Mouse (Mus musculus): ENCODE measurements around the gene Prim2. TPM values are rescaled to one million over a fixed set of nuclear protein-coding genes. Genes with fewer than 3 reads are reported as not detected.

Prim2 gene
- 33.5 and 36.9 TPM in 2 replicates for polyA plus RNA-seq (2015; fragmentation: Nextera tagmentation; extraction: Ambion mirVana)

DNA sequence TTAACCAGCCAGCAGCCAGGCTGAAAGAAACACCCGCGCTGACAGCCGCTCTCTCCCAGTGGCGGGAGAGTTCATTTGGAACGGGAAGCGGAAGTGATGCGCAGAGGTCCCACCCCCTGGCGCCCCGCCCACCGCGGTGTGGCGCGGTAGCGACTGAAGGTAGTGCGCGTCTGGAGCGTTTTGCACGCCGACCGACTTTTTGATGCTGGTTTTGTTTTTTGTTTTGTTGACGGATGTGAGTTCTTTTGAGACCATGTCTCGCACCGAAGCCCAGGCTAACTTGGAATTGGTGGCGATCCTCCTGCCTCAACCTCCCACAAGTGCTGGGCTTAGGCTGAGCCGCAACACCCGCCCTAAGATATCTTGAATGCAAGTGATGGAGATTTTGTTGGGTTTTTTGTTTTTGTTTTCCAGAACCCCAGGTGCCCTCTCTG is at the start of gene Prim2:
Gene Prim2, minus strand, starts transcription at position 88 of the 434 bp plus-strand sequence.
- H3K9me3 ChIP-seq (ENCODE audit: control insufficient read depth, low read length) = no peaks in the 10 kb centered on the region
- H3K4me1 ChIP-seq (replicated peaks; ENCODE audit: control insufficient read depth, insufficient read depth, low read length) = peaks cover 12% of the 10 kb centered on the region
- no peaks in the 10 kb centered on the region for H3K27me3 ChIP-seq (replicated peaks; ENCODE audit: control insufficient read depth, insufficient read depth, low read length)
- H3K27ac ChIP-seq (ENCODE audit: low read length) = peak within 1 kb of the TSS; percentile 94
- ATAC-seq = peak; percentile 93
- peak within 1 kb of the TSS; percentile 70 for H3K4me3 ChIP-seq (replicated peaks; ENCODE audit: low read length)
- under 1% methylated on average over 26 of the region's 26 CpGs for WGBS
- H3K9ac ChIP-seq (replicated peaks; ENCODE audit: low read depth, low read length) = peak within 1 kb of the TSS; percentile 78
- H3K4me2 ChIP-seq (ENCODE audit: low read length) = peak within 1 kb of the TSS; percentile 55
- H3K36me3 ChIP-seq (ENCODE audit: control insufficient read depth, insufficient read depth) = 0 out of 2 replicates have a peak, but pooled peaks cover 2% of the 10 kb centered on the region

DNA sequence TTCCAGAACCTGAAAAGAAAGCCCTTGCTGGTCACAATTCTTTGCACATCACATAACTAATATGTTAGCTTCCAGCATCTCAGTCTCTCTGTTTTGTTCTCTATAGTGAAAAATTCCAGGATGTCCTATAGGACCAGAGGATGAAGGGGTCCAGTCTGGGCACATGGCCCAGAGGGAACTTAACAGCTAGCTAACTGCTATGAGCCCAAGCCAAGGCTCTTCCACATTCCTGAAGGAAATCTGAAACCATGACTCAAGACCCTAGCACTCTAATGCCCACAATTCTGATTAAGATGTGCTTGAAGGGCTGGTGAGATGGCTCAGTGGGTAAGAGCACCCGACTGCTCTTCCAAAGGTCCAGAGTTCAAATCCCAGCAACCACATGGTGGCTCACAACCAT is 48.0 kb upstream of the Prim2 start:
- ATAC-seq = no peak
- Histone ChIP-seq H3K4me2 (ENCODE audit: low read length) (no peak overlapping the region), H3K9ac (replicated peaks; ENCODE audit: low read depth, low read length) (no peak overlapping the region), H3K36me3 (ENCODE audit: control insufficient read depth, insufficient read depth) (peaks cover 3% of the 10 kb centered on the region), H3K9me3 (ENCODE audit: control insufficient read depth, low read length) (no peaks in the 10 kb centered on the region), H3K27me3 (replicated peaks; ENCODE audit: control insufficient read depth, insufficient read depth, low read length) (no peaks in the 10 kb centered on the region), H3K27ac (ENCODE audit: low read length) (no peak overlapping the region), H3K4me1 (replicated peaks; ENCODE audit: control insufficient read depth, insufficient read depth, low read length) (peaks cover 21% of the 10 kb centered on the region), H3K4me3 (replicated peaks; ENCODE audit: low read length) (no peak overlapping the region)
- 100% methylated on average over 1 of the region's 1 CpGs for WGBS

DNA sequence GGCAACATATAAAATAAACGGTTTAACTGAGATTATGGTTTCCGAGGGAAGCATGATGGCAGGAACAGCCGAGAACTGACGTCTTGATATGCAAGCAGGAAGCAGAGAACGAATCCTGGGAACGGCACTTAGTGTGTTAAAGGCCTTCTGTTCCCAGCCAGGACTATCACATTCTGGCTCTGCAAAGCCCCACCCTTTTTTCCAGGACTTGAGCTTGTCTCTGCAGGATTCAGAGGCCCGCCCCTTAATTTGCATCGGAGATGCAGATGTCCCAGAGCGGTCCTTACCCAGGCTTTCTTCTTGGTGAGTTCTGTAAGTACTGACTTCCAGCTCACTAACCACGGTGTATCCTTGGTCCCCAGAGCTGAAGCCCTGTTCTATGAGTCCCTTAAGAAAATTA is 45.2 kb upstream of the Prim2 start:
- peak; percentile 25; the same call in 1 of the 2 replicates for ATAC-seq
- Histone ChIP-seq H3K9me3 (ENCODE audit: control insufficient read depth, low read length) (no peaks in the 10 kb centered on the region), H3K27me3 (replicated peaks; ENCODE audit: control insufficient read depth, insufficient read depth, low read length) (no peaks in the 10 kb centered on the region), H3K27ac (ENCODE audit: low read length) (no peak overlapping the region), H3K36me3 (ENCODE audit: control insufficient read depth, insufficient read depth) (no peaks in the 10 kb centered on the region), H3K4me1 (replicated peaks; ENCODE audit: control insufficient read depth, insufficient read depth, low read length) (peaks cover 7% of the 10 kb centered on the region), H3K4me3 (replicated peaks; ENCODE audit: low read length) (no peak overlapping the region), H3K4me2 (ENCODE audit: low read length) (peak overlapping the region; percentile 31; the same call in 1 of the 2 replicates), H3K9ac (replicated peaks; ENCODE audit: low read depth, low read length) (no peak overlapping the region)
- WGBS = 7% methylated on average over 10 of the region's 10 CpGs

DNA sequence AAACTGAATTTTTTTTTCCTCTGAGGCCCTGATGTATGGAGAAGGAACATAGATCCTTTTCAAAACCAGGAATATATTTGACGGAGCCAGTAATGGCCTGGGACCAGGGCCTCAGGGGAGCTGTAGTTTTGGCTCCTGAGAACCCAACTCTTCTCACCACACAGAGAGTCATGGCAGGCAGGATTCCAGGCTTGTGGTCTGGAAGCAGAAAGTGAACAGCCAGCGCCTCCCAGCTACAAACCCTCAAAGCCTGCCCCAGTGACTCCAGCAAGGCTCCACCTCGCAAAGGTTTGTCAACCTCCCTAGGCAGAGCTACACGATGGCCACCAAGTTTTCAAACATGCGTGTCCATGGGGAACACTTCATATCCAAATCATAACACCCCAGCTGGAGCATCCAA is 42.4 kb upstream of the Prim2 start:
- H3K9ac ChIP-seq (replicated peaks; ENCODE audit: low read depth, low read length) = no peak overlapping the region
- no peak overlapping the region for H3K27ac ChIP-seq (ENCODE audit: low read length)
- H3K9me3 ChIP-seq (ENCODE audit: control insufficient read depth, low read length) = no peaks in the 10 kb centered on the region
- H3K4me3 ChIP-seq (replicated peaks; ENCODE audit: low read length) = no peak overlapping the region
- H3K4me1 ChIP-seq (replicated peaks; ENCODE audit: control insufficient read depth, insufficient read depth, low read length) = peaks cover 3% of the 10 kb centered on the region
- WGBS = 89% methylated on average over 5 of the region's 5 CpGs
- no peaks in the 10 kb centered on the region for H3K27me3 ChIP-seq (replicated peaks; ENCODE audit: control insufficient read depth, insufficient read depth, low read length)
- no peak for ATAC-seq
- H3K36me3 ChIP-seq (ENCODE audit: control insufficient read depth, insufficient read depth) = no peaks in the 10 kb centered on the region
- no peak overlapping the region for H3K4me2 ChIP-seq (ENCODE audit: low read length)

DNA sequence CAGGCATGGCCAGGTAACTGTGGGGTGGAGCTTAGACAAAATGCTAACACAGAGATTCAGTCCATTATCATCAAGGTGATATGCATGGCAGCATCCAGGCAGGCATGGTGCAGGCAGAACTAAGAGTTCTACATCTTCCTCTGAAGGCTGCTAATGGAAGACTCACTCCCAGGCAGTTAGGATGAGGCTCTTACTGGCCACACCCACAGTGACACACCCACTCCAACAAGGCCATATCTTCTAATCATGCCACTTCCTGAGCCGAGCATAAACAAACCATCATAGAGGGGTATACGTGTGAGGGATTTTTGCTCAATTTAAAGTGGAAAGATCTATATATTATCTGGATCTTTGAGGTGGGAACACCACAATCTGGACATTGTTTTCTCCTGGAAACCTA is 40.0 kb upstream of the Prim2 start:
- Histone ChIP-seq H3K4me2 (ENCODE audit: low read length) (no peak overlapping the region), H3K9me3 (ENCODE audit: control insufficient read depth, low read length) (no peaks in the 10 kb centered on the region), H3K9ac (replicated peaks; ENCODE audit: low read depth, low read length) (no peak overlapping the region), H3K4me3 (replicated peaks; ENCODE audit: low read length) (no peak overlapping the region), H3K36me3 (ENCODE audit: control insufficient read depth, insufficient read depth) (no peaks in the 10 kb centered on the region), H3K27me3 (replicated peaks; ENCODE audit: control insufficient read depth, insufficient read depth, low read length) (no peaks in the 10 kb centered on the region), H3K27ac (ENCODE audit: low read length) (no peak overlapping the region), H3K4me1 (replicated peaks; ENCODE audit: control insufficient read depth, insufficient read depth, low read length) (peaks cover under 1% of the 10 kb centered on the region)
- 77% methylated on average over 2 of the region's 2 CpGs for WGBS
- ATAC-seq = no peak

DNA sequence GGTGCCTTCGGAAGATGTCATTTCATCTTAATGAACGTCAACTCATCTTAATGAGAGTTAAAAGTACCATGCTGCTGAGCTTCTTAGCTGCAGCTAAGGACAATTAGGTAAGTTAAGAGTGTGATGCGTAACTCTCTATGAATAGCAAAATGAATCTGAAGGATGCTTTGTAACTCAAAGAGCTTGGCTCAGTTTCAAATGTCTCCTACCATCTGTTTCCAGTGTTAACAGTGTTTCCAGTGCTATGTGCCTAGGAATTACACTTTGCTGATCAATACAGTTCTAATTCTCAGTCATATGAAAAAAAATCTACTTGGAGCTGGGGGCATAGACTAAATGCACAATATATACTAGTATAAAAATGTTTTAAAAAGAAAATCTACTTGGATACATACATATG is 31.6 kb upstream of the Prim2 start:
- H3K9ac ChIP-seq (replicated peaks; ENCODE audit: low read depth, low read length) = no peak overlapping the region
- H3K4me3 ChIP-seq (replicated peaks; ENCODE audit: low read length) = no peak overlapping the region
- no peaks in the 10 kb centered on the region for H3K36me3 ChIP-seq (ENCODE audit: control insufficient read depth, insufficient read depth)
- H3K27me3 ChIP-seq (replicated peaks; ENCODE audit: control insufficient read depth, insufficient read depth, low read length) = no peaks in the 10 kb centered on the region
- no peak overlapping the region; the same call in 1 of the 2 replicates for H3K27ac ChIP-seq (ENCODE audit: low read length)
- 51% methylated on average over 3 of the region's 3 CpGs for WGBS
- no peaks in the 10 kb centered on the region for H3K9me3 ChIP-seq (ENCODE audit: control insufficient read depth, low read length)
- no peak overlapping the region for H3K4me2 ChIP-seq (ENCODE audit: low read length)
- peak; percentile 59 for ATAC-seq
- H3K4me1 ChIP-seq (replicated peaks; ENCODE audit: control insufficient read depth, insufficient read depth, low read length) = peaks cover 5% of the 10 kb centered on the region; the same call in 1 of the 2 replicates

DNA sequence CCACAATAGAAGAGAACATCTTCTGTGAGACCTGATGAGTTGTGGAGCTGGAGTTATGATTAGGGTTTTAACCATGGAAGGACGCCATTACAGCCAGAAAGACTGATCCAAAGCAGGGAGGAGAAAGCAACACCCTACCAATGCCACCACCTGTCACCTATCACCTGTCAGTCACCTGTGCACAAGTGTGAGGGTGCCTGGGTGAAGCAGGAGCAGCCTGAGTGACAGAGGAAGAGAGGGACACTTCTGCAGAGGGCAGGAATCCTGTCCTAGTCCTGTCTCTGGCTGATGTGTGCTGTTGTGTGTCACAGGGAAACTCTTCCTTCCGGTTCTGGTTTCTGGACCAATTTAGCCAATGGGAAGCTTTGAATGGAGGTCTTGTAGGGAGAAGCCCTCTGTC is 26.4 kb upstream of the Prim2 start:
- no peak overlapping the region for H3K27ac ChIP-seq (ENCODE audit: low read length)
- no peak overlapping the region for H3K4me3 ChIP-seq (replicated peaks; ENCODE audit: low read length)
- 82% methylated on average over 2 of the region's 2 CpGs for WGBS
- no peak overlapping the region for H3K9ac ChIP-seq (replicated peaks; ENCODE audit: low read depth, low read length)
- H3K4me2 ChIP-seq (ENCODE audit: low read length) = no peak overlapping the region
- no peaks in the 10 kb centered on the region for H3K9me3 ChIP-seq (ENCODE audit: control insufficient read depth, low read length)
- ATAC-seq = no peak
- H3K36me3 ChIP-seq (ENCODE audit: control insufficient read depth, insufficient read depth) = no peaks in the 10 kb centered on the region
- H3K27me3 ChIP-seq (replicated peaks; ENCODE audit: control insufficient read depth, insufficient read depth, low read length) = no peaks in the 10 kb centered on the region
- H3K4me1 ChIP-seq (replicated peaks; ENCODE audit: control insufficient read depth, insufficient read depth, low read length) = peaks cover 2% of the 10 kb centered on the region; the same call in 1 of the 2 replicates

DNA sequence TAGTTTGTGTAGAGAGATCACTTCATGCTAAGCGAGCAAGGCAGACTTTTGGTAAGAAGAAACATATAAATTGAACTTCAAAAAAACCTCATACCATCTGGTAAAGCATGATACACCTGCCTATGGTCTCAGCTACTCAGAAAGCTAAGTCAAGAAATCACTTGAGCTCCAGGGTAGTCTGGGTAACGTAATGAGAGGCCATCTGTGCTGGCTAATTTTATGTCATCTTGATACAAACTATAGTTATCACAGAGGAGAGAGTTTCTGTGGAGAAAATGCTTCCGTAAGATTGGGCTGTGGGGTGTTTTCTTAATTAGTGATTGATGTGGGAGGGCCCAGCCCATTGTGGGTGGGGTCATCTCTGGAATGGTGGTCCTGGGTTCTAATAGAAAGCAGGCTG is 24.3 kb upstream of the Prim2 start:
- Histone ChIP-seq H3K27ac (ENCODE audit: low read length) (no peak overlapping the region), H3K4me3 (replicated peaks; ENCODE audit: low read length) (no peak overlapping the region), H3K27me3 (replicated peaks; ENCODE audit: control insufficient read depth, insufficient read depth, low read length) (no peaks in the 10 kb centered on the region), H3K9ac (replicated peaks; ENCODE audit: low read depth, low read length) (no peak overlapping the region), H3K36me3 (ENCODE audit: control insufficient read depth, insufficient read depth) (no peaks in the 10 kb centered on the region), H3K4me1 (replicated peaks; ENCODE audit: control insufficient read depth, insufficient read depth, low read length) (no peaks in the 10 kb centered on the region), H3K4me2 (ENCODE audit: low read length) (no peak overlapping the region), H3K9me3 (ENCODE audit: control insufficient read depth, low read length) (no peaks in the 10 kb centered on the region)
- 75% methylated on average over 3 of the region's 3 CpGs for WGBS
- no peak for ATAC-seq

DNA sequence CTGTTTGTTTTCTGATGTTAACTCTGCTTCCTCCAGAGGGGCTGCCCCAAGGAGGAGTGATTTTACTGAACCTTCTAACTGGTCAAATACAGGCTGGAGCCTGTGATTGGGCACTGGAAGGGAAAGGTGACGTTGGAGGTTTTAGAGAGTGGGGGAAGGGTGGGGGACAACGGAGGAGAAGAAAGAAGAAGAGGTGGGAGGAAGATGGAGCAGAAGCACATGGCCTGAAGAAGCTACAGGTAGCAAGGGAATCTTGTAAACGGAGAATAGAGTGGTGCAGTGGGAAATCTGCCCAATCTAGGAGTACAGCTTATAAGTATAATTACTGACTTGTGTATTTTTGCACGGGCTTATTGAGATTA is 20.5 kb upstream of the Prim2 start:
- H3K4me2 ChIP-seq (ENCODE audit: low read length) = no peak overlapping the region
- no peaks in the 10 kb centered on the region for H3K9me3 ChIP-seq (ENCODE audit: control insufficient read depth, low read length)
- no peaks in the 10 kb centered on the region for H3K36me3 ChIP-seq (ENCODE audit: control insufficient read depth, insufficient read depth)
- no peaks in the 10 kb centered on the region for H3K27me3 ChIP-seq (replicated peaks; ENCODE audit: control insufficient read depth, insufficient read depth, low read length)
- no peak overlapping the region for H3K9ac ChIP-seq (replicated peaks; ENCODE audit: low read depth, low read length)
- 53% methylated on average over 4 of the region's 4 CpGs for WGBS
- no peak for ATAC-seq
- H3K4me3 ChIP-seq (replicated peaks; ENCODE audit: low read length) = no peak overlapping the region
- no peaks in the 10 kb centered on the region for H3K4me1 ChIP-seq (replicated peaks; ENCODE audit: control insufficient read depth, insufficient read depth, low read length)
- H3K27ac ChIP-seq (ENCODE audit: low read length) = no peak overlapping the region

DNA sequence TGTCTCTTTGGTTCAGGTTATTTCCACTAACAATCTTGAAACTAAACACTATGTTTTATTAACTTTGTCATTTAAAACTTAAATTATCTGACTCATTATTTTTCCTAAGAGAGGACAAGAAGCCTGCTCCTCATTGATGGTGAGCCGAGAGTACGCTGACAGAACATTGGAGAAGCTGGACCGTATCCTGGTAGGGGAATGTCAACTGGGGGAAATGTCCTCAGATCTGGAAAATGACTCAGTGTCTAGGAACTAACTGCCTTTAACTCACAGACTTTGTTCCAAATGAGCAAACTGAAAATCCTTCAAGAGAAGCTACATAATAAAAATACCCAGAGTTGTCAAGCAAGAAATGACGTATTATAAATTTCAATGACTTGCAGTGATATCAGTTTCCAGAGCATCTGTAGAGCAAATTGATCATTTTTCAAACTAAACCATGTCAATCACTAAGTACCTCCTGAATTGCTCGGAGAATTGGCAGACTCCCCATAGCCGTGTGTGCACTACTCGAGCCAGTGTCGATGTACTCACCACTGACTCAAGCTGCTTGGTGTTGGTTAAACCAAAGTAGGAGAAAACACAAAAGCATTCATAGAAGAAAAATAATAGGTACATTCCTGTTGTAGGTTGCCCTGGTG is 20.0 kb upstream of the Prim2 start:
- Histone ChIP-seq H3K4me3 (replicated peaks; ENCODE audit: low read length) (no peak overlapping the region), H3K4me1 (replicated peaks; ENCODE audit: control insufficient read depth, insufficient read depth, low read length) (no peaks in the 10 kb centered on the region), H3K9ac (replicated peaks; ENCODE audit: low read depth, low read length) (no peak overlapping the region), H3K36me3 (ENCODE audit: control insufficient read depth, insufficient read depth) (no peaks in the 10 kb centered on the region), H3K9me3 (ENCODE audit: control insufficient read depth, low read length) (no peaks in the 10 kb centered on the region), H3K27ac (ENCODE audit: low read length) (no peak overlapping the region), H3K27me3 (replicated peaks; ENCODE audit: control insufficient read depth, insufficient read depth, low read length) (no peaks in the 10 kb centered on the region), H3K4me2 (ENCODE audit: low read length) (no peak overlapping the region)
- ATAC-seq = no peak
- WGBS = 84% methylated on average over 8 of the region's 8 CpGs

Measured in forebrain, embryonic 16.5 days (tissue).